Mouse (Mus musculus) embryonic facial prominence, embryonic 12.5 days (tissue): ENCODE measurements at regions not wholly inside any gene's neighbourhood (a gene's known extent, or its start where the extent isn't known, plus 50 kb on each side); places are given as distances from the start of the nearest gene placed in this dataset.
A peak's percentile ranks its signal among the peaks of the same experiment; 100 is the strongest.

Experiments
- ATAC-seq: fragments of 200-750 bp; cut with Nextera tagmentation; 2 replicates; pipeline ENCODE4 v1.8.0; 2017; ENCODE audit not compliant: insufficient number of reproducible peaks, insufficient read depth, low FRiP score, low TSS enrichment
- H3K27ac ChIP-seq: fragments of 300-500 bp; sonication (generic); 2 replicates; pipeline ENCODE4 v1.5.1; 2016; ENCODE audit warnings: mild to moderate bottlenecking
- H3K27me3 ChIP-seq: fragments of 300-500 bp; sonication (generic); 2 replicates; pipeline ENCODE4 v1.6.1; 2016; ENCODE audit warnings: mild to moderate bottlenecking, moderate library complexity
- H3K36me3 ChIP-seq: fragments of 300-500 bp; sonication (generic); 2 replicates; pipeline ENCODE4 v1.6.1; 2016; ENCODE audit warnings: mild to moderate bottlenecking
- H3K4me1 ChIP-seq: fragments of 300-500 bp; sonication (generic); 2 replicates; pipeline ENCODE4 v1.6.1; 2016
- H3K4me2 ChIP-seq: fragments of 300-500 bp; sonication (generic); replicated peaks from 2 replicates; pipeline ENCODE4 v1.6.1; 2016; ENCODE audit warnings: mild to moderate bottlenecking, moderate library complexity
- H3K4me3 ChIP-seq: fragments of 300-500 bp; sonication (generic); 2 replicates; pipeline ENCODE4 v1.5.1; 2016; ENCODE audit warnings: mild to moderate bottlenecking
- H3K9ac ChIP-seq: fragments of 300-500 bp; sonication (generic); 2 replicates; pipeline ENCODE4 v1.6.1; 2016; ENCODE audit warnings: mild to moderate bottlenecking, moderate library complexity
- H3K9me3 ChIP-seq: fragments of 300-500 bp; sonication (generic); 2 replicates; pipeline ENCODE4 v1.6.1; 2016; ENCODE audit warnings: mild to moderate bottlenecking, moderate library complexity
- WGBS: fragments of 180-500 bp; shearing (Covaris S2); methylation state at CpG from one replicate; pipeline ENCODE4 v1.1.7; 2016; 5-methylcytosine and 5-hydroxymethylcytosine counted together

DNA sequence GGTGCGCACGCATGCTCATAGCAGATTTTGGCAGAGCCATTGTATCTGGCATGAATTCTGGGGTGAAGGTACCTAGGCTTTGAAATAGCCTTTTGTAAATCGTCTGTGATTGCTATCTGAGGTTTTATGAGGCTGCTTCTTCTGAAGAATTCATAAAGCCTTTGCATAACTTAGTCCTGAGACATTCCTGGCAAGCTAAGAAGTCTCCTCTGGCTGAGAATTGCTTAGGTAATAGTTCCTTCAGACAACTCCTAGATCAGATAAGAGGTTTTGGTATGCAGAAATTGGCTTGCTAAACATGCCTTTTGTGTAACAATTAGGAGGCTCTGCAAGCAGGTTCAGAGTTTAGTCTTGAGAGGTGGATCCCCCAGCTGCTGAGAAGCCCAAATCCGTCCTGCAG lies 82.7 kb downstream of the Pmp22 start:
- no peaks in the 10 kb centered on the region for H3K36me3 ChIP-seq
- H3K9me3 ChIP-seq: no peaks in the 10 kb centered on the region
- H3K4me3 ChIP-seq: no peak overlapping the region
- no peak for ATAC-seq
- H3K27me3 ChIP-seq: no peaks in the 10 kb centered on the region
- no peaks in the 10 kb centered on the region for H3K4me1 ChIP-seq
- no peak overlapping the region for H3K9ac ChIP-seq
- no peak overlapping the region for H3K4me2 ChIP-seq
- 78% methylated on average over 4 of the region's 4 CpGs for WGBS
- H3K27ac ChIP-seq: no peak overlapping the region

DNA sequence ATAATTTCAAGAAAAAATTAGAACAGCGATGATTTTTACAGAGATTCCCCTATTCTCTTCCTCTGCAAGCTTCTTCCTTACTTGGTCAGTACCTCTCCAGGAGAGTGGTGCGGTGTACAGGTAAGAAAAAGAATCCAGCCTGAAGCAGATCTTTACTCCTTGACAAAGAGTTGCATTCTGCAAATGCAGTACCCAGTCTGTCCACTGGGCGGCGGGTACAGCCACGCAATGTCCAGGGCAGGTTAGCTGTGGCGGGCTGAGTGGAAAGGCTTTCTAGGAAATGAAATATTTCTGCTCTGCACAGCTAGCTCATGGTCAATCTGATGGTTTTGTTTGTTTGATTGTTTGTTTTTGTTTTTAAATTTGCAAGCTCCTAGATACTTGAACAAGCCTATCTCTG lies 84.3 kb downstream of the Pmp22 start:
- ATAC-seq: 0 out of 2 replicates have a peak, but pooled peaks have one; percentile 3
- no peaks in the 10 kb centered on the region for H3K9me3 ChIP-seq
- H3K36me3 ChIP-seq: no peaks in the 10 kb centered on the region
- no peak overlapping the region for H3K9ac ChIP-seq
- no peak overlapping the region for H3K27ac ChIP-seq
- H3K27me3 ChIP-seq: no peaks in the 10 kb centered on the region
- no peak overlapping the region for H3K4me3 ChIP-seq
- no peak overlapping the region for H3K4me2 ChIP-seq
- no peaks in the 10 kb centered on the region for H3K4me1 ChIP-seq
- WGBS: 16% methylated on average over 6 of the region's 6 CpGs

DNA sequence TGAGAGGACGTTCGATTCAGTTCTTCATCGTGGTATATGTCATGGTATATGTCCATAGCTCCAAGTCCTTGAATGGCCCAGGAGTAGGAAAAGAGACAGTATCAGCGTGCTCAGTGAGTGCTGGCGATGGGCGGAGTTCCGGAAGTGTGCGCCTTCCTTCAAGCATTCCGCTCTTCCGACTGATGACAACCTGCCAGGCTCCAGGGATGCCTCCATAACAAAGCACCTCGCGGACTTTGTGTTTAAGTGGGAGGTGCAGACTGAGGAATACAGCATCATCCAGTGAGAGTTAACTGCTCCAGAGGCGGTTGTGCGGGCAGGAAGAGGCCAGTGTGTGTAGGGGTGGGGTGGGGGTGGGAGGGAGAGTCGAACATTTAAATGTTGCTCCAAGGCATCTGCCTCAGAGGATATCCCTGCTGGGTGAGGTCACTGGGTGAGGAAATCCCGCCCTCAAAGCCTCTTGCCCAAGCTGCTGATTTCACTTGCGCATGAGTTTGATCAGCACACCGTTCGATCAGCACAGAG lies 85.2 kb downstream of the Pmp22 start:
- Histone ChIP-seq H3K27ac (no peak overlapping the region), H3K36me3 (no peaks in the 10 kb centered on the region), H3K4me1 (no peaks in the 10 kb centered on the region), H3K9me3 (no peaks in the 10 kb centered on the region), H3K9ac (no peak overlapping the region), H3K4me3 (no peak overlapping the region), H3K4me2 (0 out of 2 replicates have a peak overlapping the region, but pooled peaks have one; percentile 0), H3K27me3 (no peaks in the 10 kb centered on the region)
- no peak for ATAC-seq
- 48% methylated on average over 19 of the region's 19 CpGs for WGBS

GRCm38 (mm10) chr11:63215993-63216392 lies 87.2 kb downstream of the Pmp22 start:
- no peaks in the 10 kb centered on the region for H3K9me3 ChIP-seq
- H3K36me3 ChIP-seq: no peaks in the 10 kb centered on the region
- no peaks in the 10 kb centered on the region for H3K27me3 ChIP-seq
- no peak overlapping the region for H3K4me2 ChIP-seq
- no peaks in the 10 kb centered on the region for H3K4me1 ChIP-seq
- H3K9ac ChIP-seq: no peak overlapping the region
- no peak overlapping the region for H3K4me3 ChIP-seq
- WGBS: 67% methylated on average over 2 of the region's 2 CpGs
- no peak overlapping the region for H3K27ac ChIP-seq
- no peak for ATAC-seq

DNA sequence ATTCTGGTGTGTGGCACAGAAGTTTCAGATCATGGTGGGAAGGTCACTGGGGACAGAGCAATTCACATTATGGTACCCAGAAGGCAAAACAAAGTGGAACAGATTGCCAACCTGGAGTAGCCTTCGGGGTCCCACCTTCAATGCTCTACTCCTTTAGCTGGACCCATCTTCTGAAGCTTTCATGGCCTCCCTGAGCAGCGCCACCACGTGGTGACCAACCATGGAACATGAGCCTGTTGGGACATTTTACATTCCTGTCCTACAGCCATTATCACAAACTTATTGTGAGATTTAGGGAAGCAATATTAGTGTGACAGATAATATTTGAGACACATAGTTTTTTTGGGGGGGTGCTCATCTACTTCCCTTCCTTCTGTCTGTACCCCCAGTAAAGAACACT lies 88.3 kb downstream of the Pmp22 start:
- Histone ChIP-seq H3K9ac (no peak overlapping the region), H3K4me1 (no peaks in the 10 kb centered on the region), H3K9me3 (no peaks in the 10 kb centered on the region), H3K36me3 (no peaks in the 10 kb centered on the region), H3K4me3 (no peak overlapping the region), H3K27ac (no peak overlapping the region), H3K27me3 (no peaks in the 10 kb centered on the region), H3K4me2 (no peak overlapping the region)
- 67% methylated on average over 3 of the region's 3 CpGs for WGBS
- ATAC-seq: no peak

DNA sequence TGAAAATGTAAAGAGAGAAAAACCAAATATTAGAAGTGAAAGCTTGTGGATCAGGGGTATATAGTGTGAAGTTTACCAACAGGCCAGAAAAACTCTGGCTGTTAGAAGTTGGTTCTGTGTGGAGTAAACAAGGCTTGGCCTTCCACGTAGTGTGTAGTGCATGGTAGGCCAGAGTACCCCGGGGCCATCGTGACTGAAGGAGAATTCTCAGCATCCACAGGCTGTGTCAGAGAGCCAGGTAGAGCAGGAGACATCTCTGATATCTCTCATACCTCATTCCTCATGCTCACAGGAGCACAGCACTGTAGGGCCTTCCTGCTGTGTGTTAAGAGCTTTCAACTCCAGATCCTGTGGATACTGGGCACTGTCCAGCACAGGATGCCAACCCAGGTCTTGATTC lies 97.7 kb downstream of the Pmp22 start:
- Histone ChIP-seq H3K4me3 (no peak overlapping the region), H3K27me3 (no peaks in the 10 kb centered on the region; the same call in 1 of the 2 replicates), H3K27ac (no peak overlapping the region), H3K9ac (no peak overlapping the region), H3K36me3 (no peaks in the 10 kb centered on the region), H3K4me1 (no peaks in the 10 kb centered on the region), H3K4me2 (no peak overlapping the region), H3K9me3 (no peaks in the 10 kb centered on the region)
- 93% methylated on average over 3 of the region's 3 CpGs for WGBS
- ATAC-seq: no peak

- Histone ChIP-seq H3K4me2 (no peak overlapping the region), H3K4me1 (no peaks in the 10 kb centered on the region), H3K9ac (no peak overlapping the region), H3K9me3 (no peaks in the 10 kb centered on the region), H3K36me3 (no peaks in the 10 kb centered on the region), H3K27me3 (no peaks in the 10 kb centered on the region), H3K4me3 (no peak overlapping the region), H3K27ac (no peak overlapping the region)
- 82% methylated on average over 6 of the region's 6 CpGs for WGBS
- ATAC-seq: no peak
Measured at GRCm38 (mm10) chr11:63230786-63231185, 102.0 kb downstream of the Pmp22 start.

GRCm38 (mm10) chr11:63233172-63233966 lies 104.6 kb downstream of the Pmp22 start:
- no peaks in the 10 kb centered on the region for H3K4me1 ChIP-seq
- H3K36me3 ChIP-seq: no peaks in the 10 kb centered on the region
- ATAC-seq: no peak
- 80% methylated on average over 13 of the region's 13 CpGs for WGBS
- H3K4me2 ChIP-seq: no peak overlapping the region
- no peaks in the 10 kb centered on the region for H3K27me3 ChIP-seq
- H3K27ac ChIP-seq: no peak overlapping the region
- no peak overlapping the region for H3K9ac ChIP-seq
- no peak overlapping the region for H3K4me3 ChIP-seq
- H3K9me3 ChIP-seq: no peaks in the 10 kb centered on the region

GRCm38 (mm10) chr11:63234481-63234880 lies 105.7 kb downstream of the Pmp22 start:
- H3K27me3 ChIP-seq: no peaks in the 10 kb centered on the region
- no peak overlapping the region for H3K4me3 ChIP-seq
- no peak for ATAC-seq
- H3K4me1 ChIP-seq: no peaks in the 10 kb centered on the region
- H3K27ac ChIP-seq: no peak overlapping the region
- no peaks in the 10 kb centered on the region for H3K9me3 ChIP-seq
- H3K36me3 ChIP-seq: no peaks in the 10 kb centered on the region
- 51% methylated on average over 6 of the region's 6 CpGs for WGBS
- H3K4me2 ChIP-seq: no peak overlapping the region
- no peak overlapping the region for H3K9ac ChIP-seq

GRCm38 (mm10) chr11:63238655-63239054 lies 109.9 kb downstream of the Pmp22 start:
- Histone ChIP-seq H3K9me3 (no peaks in the 10 kb centered on the region), H3K27me3 (no peaks in the 10 kb centered on the region), H3K4me1 (no peaks in the 10 kb centered on the region), H3K27ac (no peak overlapping the region), H3K36me3 (no peaks in the 10 kb centered on the region), H3K9ac (no peak overlapping the region), H3K4me2 (no peak overlapping the region), H3K4me3 (no peak overlapping the region)
- 81% methylated on average over 4 of the region's 4 CpGs for WGBS
- ATAC-seq: no peak

DNA sequence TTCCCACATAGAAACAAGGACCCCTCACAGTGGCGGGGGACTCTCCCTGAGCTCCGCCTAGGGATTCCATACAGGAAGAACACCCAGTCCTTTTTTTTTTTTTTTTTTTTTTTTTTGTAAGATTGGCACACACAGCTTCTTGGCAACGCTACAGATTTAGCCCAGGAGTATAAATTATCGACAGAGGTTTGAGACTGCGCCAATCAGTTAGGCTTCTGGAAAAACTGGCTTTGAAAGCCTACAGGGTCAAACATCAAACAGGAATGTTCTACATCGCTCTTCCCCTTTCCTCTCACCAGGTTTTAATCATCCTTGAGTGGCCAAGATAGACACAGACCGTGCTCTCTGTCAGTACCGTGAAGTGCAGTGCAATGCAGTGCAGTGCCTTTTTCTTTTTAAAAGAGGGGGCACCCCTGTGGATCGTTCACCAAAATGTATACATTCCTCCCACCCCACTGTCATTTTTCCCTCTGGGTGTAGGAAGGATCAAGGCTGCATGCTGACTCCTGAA lies 115.2 kb downstream of the Pmp22 start:
- Histone ChIP-seq H3K27me3 (no peaks in the 10 kb centered on the region), H3K4me2 (no peak overlapping the region), H3K4me1 (0 out of 2 replicates have a peak, but pooled peaks cover 2% of the 10 kb centered on the region), H3K4me3 (no peak overlapping the region), H3K27ac (no peak overlapping the region), H3K9me3 (no peaks in the 10 kb centered on the region), H3K9ac (no peak overlapping the region), H3K36me3 (no peaks in the 10 kb centered on the region)
- ATAC-seq: no peak
- 62% methylated on average over 9 of the region's 9 CpGs for WGBS

DNA sequence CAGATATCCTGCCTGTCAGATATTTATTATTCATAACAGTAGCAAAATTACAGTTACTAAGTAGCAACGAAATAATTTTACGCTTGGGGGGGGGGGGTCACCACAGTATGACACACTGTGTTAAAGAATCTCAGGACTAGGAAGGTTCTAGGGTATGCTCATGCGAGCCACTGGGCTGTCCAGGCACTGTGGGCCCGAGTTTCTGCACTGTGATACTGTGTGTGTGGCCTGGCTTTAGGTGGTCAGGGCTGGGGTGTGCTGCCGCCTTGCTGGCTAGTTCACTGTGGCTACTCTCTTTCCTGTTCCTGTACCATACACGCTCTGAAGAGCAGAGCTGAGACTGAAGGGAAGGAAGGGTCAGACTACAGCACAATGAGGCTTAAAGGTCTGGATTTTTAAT lies 116.3 kb downstream of the Pmp22 start:
- WGBS: 75% methylated on average over 6 of the region's 6 CpGs
- Histone ChIP-seq H3K4me2 (no peak overlapping the region), H3K27ac (no peak overlapping the region), H3K27me3 (no peaks in the 10 kb centered on the region), H3K36me3 (no peaks in the 10 kb centered on the region), H3K4me3 (no peak overlapping the region), H3K4me1 (peaks cover 6% of the 10 kb centered on the region; the same call in 1 of the 2 replicates), H3K9ac (no peak overlapping the region), H3K9me3 (no peaks in the 10 kb centered on the region)
- ATAC-seq: peak; percentile 52; the same call in 1 of the 2 replicates
